Mouse (Mus musculus) limb, embryonic 14.5 days (tissue): Measurements from ENCODE around the gene Abcg1. TPM values are rescaled to one million over a fixed set of nuclear protein-coding genes. Genes with fewer than 3 reads are reported as not detected.

ENCODE experiments used
- ATAC-seq: fragments of 200-750 bp; cut with Nextera tagmentation; 2 replicates; pipeline ENCODE4 v1.8.0; 2017; ENCODE audit warnings: low read depth, moderate number of reproducible peaks, moderate TSS enrichment; ENCODE audit not compliant: low FRiP score
- DNase-seq: peaks from one replicate; pipeline ENCODE4 v3.0.0-alpha.2; 2015; ENCODE audit warnings: low spot score
- H3K27ac ChIP-seq: fragments of 300-500 bp; sonication (generic); replicated peaks from 2 replicates; pipeline ENCODE4 v1.5.1; 2014; ENCODE audit warnings: low read depth, mild to moderate bottlenecking, low read length, moderate library complexity, mixed read lengths
- H3K27me3 ChIP-seq: fragments of 300-500 bp; sonication (generic); 2 replicates; pipeline ENCODE4 v1.6.1; 2014; ENCODE audit warnings: low read length, mixed read lengths; ENCODE audit not compliant: control insufficient read depth, insufficient read depth
- H3K36me3 ChIP-seq: fragments of 300-500 bp; sonication (generic); 2 replicates; pipeline ENCODE4 v1.6.1; 2014; ENCODE audit warnings: mild to moderate bottlenecking, low read length, moderate library complexity, mixed read lengths; ENCODE audit not compliant: control insufficient read depth, insufficient read depth
- H3K4me1 ChIP-seq: fragments of 300-500 bp; sonication (generic); 2 replicates; pipeline ENCODE4 v1.6.1; 2014; ENCODE audit warnings: antibody characterized with exemption, low read length, mixed read lengths; ENCODE audit not compliant: control insufficient read depth, insufficient read depth
- H3K4me2 ChIP-seq: fragments of 300-500 bp; sonication (generic); replicated peaks from 2 replicates; pipeline ENCODE4 v1.6.1; 2014; ENCODE audit warnings: low read depth, mild to moderate bottlenecking, low read length, moderate library complexity; ENCODE audit not compliant: severe bottlenecking
- H3K4me3 ChIP-seq: fragments of 300-500 bp; sonication (generic); replicated peaks from 2 replicates; pipeline ENCODE4 v1.5.1; 2014; ENCODE audit warnings: low read length
- H3K9ac ChIP-seq: fragments of 300-500 bp; sonication (generic); 2 replicates; pipeline ENCODE4 v1.6.1; 2014; ENCODE audit warnings: mild to moderate bottlenecking, low read depth, low read length, moderate library complexity; ENCODE audit not compliant: severe bottlenecking
- H3K9me3 ChIP-seq: fragments of 300-500 bp; sonication (generic); 2 replicates; pipeline ENCODE4 v1.6.1; 2016; ENCODE audit warnings: low read length; ENCODE audit not compliant: control insufficient read depth
- POLR2A ChIP-seq: fragments of 200-500 bp; IDR thresholded peaks from 2 replicates; pipeline ENCODE4 v1.8.0; 2012; ENCODE audit warnings: inconsistent platforms, mild to moderate bottlenecking, moderate library complexity, borderline replicate concordance; ENCODE audit not compliant: insufficient read depth, insufficient read length; ENCODE audit errors: extremely low read depth
- WGBS: fragments of 180-500 bp; shearing (Covaris S2); extraction: QIAGEN DNeasy Blood & Tissue Kit; methylation state at CpG from one replicate; pipeline ENCODE4 v1.1.7; 2014; 5-methylcytosine and 5-hydroxymethylcytosine counted together
- polyA plus RNA-seq, 2 experiments: library from polyadenylated mRNA; depleted of rRNA in 1 of 2; stranded (reverse) in 1 of 2; unstranded in 1 of 2; fragments of >200 nt; fragmentation: Nextera tagmentation in 1 of 2; extraction: Ambion mirVana in 1 of 2; gene quantifications; 2 replicates each; pipeline versions ENCODE4 v1.2.1 to v1.2.3; 2012 to 2014

Abcg1 gene
- polyA plus RNA-seq, 2 experiments = 3.4 to 6.8 TPM

GRCm38 (mm10) chr17:31165127-31165526 lies 107.7 kb downstream of the Abcg1 start, which contains the start of gene Tff1:
Gene Tff1, minus strand, starts transcription at chr17:31165277.
- no peak for ATAC-seq
- no peak for TF ChIP-seq POLR2A
- H3K27me3 ChIP-seq = no peaks in the 10 kb centered on the region
- H3K4me1 ChIP-seq = no peaks in the 10 kb centered on the region
- H3K4me3 ChIP-seq = no peak within 1 kb of the TSS
- H3K9ac ChIP-seq = no peak within 1 kb of the TSS
- DNase-seq = no peak
- no peaks in the 10 kb centered on the region for H3K36me3 ChIP-seq
- no peak within 1 kb of the TSS for H3K4me2 ChIP-seq
- WGBS = 89% methylated on average over 6 of the region's 6 CpGs
- H3K27ac ChIP-seq = no peak within 1 kb of the TSS
- H3K9me3 ChIP-seq = no peaks in the 10 kb centered on the region

Other genes with a start within 250 kb of the Abcg1 start
- gene Glp1r, start 155.9 kb upstream of the Abcg1 start, polyA plus RNA-seq (2012; rRNA removed) = 0.05 and 0.08 TPM in 2 replicates
- gene Glp1r, start 155.9 kb upstream of the Abcg1 start, polyA plus RNA-seq (2014; fragmentation: Nextera tagmentation; extraction: Ambion mirVana) = not detected in 2 replicates
- 0.03 and 0.08 TPM in 2 replicates for gene Umodl1, start 103.0 kb upstream of the Abcg1 start, polyA plus RNA-seq (2012; rRNA removed)
- 0.15 and 0.25 TPM in 2 replicates for gene Umodl1, start 103.0 kb upstream of the Abcg1 start, polyA plus RNA-seq (2014; fragmentation: Nextera tagmentation; extraction: Ambion mirVana)
- 0.33 and 0.99 TPM in 2 replicates for gene Tff3, start 72.0 kb downstream of the Abcg1 start, polyA plus RNA-seq (2012; rRNA removed)
- not detected in 2 replicates for gene Tff3, start 72.0 kb downstream of the Abcg1 start, polyA plus RNA-seq (2014; fragmentation: Nextera tagmentation; extraction: Ambion mirVana)
- 0.24 TPM in 1 of 2 replicates, not detected in the other for gene Tff2, start 86.6 kb downstream of the Abcg1 start, polyA plus RNA-seq (2012; rRNA removed)
- not detected in 2 replicates for gene Tff2, start 86.6 kb downstream of the Abcg1 start, polyA plus RNA-seq (2014; fragmentation: Nextera tagmentation; extraction: Ambion mirVana)
- gene Tff1, start 107.6 kb downstream of the Abcg1 start, polyA plus RNA-seq (2012; rRNA removed) = not detected in 2 replicates
- gene Tff1, start 107.6 kb downstream of the Abcg1 start, polyA plus RNA-seq (2014; fragmentation: Nextera tagmentation; extraction: Ambion mirVana) = not detected in 2 replicates
- gene Tmprss3, start 141.3 kb downstream of the Abcg1 start, polyA plus RNA-seq (2012; rRNA removed) = 0.03 and 0.06 TPM in 2 replicates
- gene Tmprss3, start 141.3 kb downstream of the Abcg1 start, polyA plus RNA-seq (2014; fragmentation: Nextera tagmentation; extraction: Ambion mirVana) = not detected in 2 replicates
- gene Ubash3a, start 150.2 kb downstream of the Abcg1 start, polyA plus RNA-seq (2012; rRNA removed) = 0.30 and 0.35 TPM in 2 replicates
- gene Ubash3a, start 150.2 kb downstream of the Abcg1 start, polyA plus RNA-seq (2014; fragmentation: Nextera tagmentation; extraction: Ambion mirVana) = 0.37 and 0.51 TPM in 2 replicates
- 0.13 and 0.33 TPM in 2 replicates for gene Rsph1, start 219.7 kb downstream of the Abcg1 start, polyA plus RNA-seq (2012; rRNA removed)
- gene Rsph1, start 219.7 kb downstream of the Abcg1 start, polyA plus RNA-seq (2014; fragmentation: Nextera tagmentation; extraction: Ambion mirVana) = 0.18 and 0.51 TPM in 2 replicates
- 1.8 and 2.4 TPM in 2 replicates for gene Slc37a1, start 229.1 kb downstream of the Abcg1 start, polyA plus RNA-seq (2012; rRNA removed)
- gene Slc37a1, start 229.1 kb downstream of the Abcg1 start, polyA plus RNA-seq (2014; fragmentation: Nextera tagmentation; extraction: Ambion mirVana) = 1.5 and 1.6 TPM in 2 replicates